Mouse (Mus musculus): ENCODE data around the gene Twf2.

DNA sequence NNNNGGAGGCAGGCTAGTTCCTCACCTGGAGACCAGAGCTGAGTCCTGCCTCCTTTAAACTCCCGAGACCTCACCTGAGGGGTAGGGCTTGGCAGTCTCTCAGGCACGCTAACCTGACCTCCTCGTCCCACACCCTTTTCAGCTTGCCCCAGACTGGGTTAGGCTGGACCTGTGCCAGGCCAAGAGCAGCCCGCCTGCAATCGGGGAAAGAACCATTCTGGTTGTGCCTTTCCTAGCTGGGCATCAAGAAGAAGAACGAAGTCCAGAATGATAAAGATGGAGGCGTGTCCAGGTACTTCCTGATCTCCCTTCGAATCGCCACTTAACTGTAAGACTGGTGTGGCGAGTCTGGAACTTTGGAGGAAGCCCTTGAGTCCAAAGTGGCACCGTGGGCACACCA is 46.6 kb downstream of the Twf2 start:
- TF ChIP-seq CTCF (IDR thresholded peaks at IDR 0.05; ENCODE audit: low read depth, low read length) (no peak), POLR2A (IDR thresholded peaks at IDR 0.05; ENCODE audit: borderline replicate concordance, low read depth, low read length) (no peak)
